Mouse (Mus musculus): ENCODE measurements around the gene Pea15a.

The Pea15a gene

DNA sequence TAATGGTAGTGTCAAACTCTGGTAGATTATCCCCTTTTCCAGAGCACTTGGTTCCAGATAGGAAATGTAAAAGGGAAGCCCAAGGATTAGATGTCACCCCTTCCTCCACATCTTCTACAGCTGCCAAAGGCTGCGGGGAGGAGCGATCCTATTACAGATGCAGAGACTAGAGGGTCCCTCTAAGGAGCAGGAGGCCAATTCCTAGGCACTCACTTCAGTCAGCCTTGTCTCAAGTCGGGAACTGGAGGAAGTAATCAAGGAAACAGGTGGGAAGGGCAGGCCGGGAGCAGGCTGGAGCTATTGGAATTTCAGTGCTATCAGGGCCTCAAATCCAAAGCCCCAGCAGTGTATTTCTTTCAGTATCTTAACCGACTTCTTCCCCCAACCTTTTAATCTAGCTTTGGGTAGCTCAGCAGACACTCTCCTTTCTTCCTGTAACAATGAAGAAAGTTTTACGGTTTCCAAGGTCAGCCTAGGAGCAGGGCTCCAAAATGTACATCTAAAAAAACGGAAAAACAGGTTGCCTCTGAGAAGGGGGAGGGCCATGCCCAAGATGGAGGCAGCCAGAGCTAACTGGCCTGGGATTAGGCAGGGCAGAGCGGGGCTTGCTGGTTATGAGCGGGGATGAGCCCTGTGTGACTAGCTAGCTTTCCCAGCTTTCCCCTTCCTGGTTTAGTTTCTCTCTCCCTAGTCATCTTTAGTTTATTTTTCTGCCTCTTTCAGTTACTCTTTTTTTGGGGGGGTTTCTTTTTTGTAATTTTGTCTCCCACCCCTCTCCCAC, 2.4 kb downstream of the Pea15a start:
- peak in 1 of 2 experiments; percentile 42 for DNase-seq

DNA sequence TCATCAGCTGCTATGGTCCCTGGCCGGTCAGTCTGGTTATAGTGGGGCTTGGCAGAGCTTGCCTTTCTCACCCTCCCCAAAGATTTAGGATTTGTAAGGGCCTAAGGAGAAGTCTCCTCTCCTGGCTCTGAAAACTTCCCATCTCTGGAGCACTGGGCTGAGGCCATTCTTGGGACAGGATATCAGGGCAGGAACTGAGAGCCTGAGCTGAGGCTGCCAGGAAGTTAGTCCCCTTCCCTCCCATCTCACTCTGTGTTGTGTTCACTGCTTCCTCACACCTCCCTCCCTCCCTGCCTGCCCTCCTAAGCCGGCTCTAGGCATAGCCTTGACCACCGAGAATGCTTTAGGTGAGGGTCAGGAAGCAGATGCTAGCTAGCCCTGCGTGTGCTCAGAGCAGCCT, 3.0 kb downstream of the Pea15a start:
- peak in 1 of 2 experiments; percentile 54 for DNase-seq

DNA sequence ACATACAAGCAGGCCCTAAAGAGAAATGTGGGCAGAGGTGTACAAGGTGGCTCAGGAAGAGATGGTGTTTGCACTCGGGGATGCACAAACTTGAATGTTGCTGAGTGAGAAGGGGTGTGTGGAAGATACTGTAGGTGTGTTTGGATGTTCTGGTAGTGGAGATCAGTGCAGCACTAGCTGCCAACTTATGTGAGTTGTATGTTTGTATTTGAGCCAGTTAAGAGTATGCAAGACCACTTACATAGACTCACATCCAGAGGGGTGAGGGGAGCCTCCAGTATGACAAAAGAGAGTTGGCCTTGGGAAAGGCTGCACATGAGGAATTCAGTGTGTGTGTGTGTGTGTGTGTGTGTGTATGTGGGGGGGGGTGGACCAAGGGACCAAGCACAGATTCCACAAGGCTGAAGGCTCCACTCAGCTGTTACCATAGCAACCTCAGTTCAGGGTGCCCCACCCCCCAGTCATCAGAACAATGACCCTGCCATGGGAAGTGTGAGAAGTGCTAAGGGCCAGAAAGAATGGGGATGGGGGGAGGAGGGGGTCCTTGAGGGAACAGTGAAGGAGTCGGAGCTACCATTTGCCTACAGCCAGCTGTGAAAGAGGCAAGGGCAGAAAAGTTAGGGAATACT, 3.6 kb downstream of the Pea15a start:
- peak in 1 of 2 experiments; percentile 66 for DNase-seq

- DNase-seq: peak in 1 of 2 experiments; percentile 51
Observed at GRCm38 (mm10) chr1:172201967-172202880, 4.4 kb downstream of the Pea15a start.

GRCm38 (mm10) chr1:172200871-172201447, 5.6 kb downstream of the Pea15a start:
- DNase-seq: peak in 1 of 2 experiments; percentile 55

- DNase-seq: no peak
Observed at GRCm38 (mm10) chr1:172200161-172200560, 6.4 kb downstream of the Pea15a start.

GRCm38 (mm10) chr1:172198996-172199395, 7.6 kb downstream of the Pea15a start:
- DNase-seq: no peak

GRCm38 (mm10) chr1:172198316-172198715, 8.3 kb downstream of the Pea15a start:
- no peak for DNase-seq

DNA sequence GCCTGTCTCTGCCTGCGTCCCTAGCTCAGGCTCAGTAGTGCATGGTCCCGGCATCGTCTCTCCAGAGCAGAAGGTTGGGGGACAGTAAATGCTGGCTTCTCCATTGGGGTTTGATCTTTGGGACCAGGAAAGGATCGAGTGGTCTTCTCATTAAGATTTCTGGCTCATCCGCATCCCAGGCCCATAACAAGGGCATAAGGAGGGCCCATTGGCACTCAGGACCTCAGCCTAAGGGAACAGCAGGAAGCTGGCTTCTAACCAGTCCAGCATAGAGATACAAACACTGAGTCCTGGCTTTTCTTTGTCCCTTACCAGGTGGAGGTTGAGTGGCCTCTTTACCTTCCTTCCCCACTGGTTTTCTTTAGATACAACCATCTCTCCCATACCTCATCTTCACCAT, 8.8 kb downstream of the Pea15a start:
- no peak for DNase-seq

DNA sequence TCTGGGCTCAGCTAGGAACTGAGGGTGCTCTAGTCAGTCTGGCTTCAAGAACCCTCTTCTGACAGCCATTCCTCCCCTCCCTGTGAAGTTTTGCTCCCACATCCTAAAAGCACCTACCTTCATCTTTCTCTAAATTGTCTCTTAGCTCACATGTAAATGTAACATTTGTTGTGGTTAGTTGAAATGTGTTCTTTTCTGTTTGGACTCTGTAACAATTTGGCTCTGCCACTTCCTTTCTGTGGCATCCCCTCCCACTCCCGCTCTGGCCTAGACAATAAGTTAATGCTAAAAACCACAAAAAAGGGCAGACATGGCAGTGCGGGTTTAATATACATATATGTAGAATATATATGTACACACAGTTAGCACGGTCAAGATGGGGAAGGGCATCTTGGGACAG, 9.5 kb downstream of the Pea15a start:
- no peak for DNase-seq

DNA sequence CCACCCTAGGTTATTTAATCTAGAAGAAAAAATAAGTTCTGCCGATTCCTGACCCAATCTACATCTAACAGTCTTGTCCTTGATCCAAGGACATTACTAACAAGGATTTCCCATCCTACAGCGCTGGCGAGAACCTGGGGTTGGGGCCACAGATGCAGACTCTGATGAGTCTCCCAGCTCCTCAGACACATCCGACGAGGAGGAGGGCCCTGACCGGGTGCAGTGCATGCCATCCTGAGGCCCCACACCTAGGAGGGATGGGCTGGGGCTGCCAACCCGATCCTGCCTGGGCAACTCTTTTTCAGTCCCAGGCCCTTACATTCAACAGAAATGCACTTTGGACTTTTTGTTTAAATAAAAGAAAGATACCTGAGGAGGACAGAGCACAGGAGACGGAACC, 12.2 kb downstream of the Pea15a start:
- no peak for DNase-seq

DNA sequence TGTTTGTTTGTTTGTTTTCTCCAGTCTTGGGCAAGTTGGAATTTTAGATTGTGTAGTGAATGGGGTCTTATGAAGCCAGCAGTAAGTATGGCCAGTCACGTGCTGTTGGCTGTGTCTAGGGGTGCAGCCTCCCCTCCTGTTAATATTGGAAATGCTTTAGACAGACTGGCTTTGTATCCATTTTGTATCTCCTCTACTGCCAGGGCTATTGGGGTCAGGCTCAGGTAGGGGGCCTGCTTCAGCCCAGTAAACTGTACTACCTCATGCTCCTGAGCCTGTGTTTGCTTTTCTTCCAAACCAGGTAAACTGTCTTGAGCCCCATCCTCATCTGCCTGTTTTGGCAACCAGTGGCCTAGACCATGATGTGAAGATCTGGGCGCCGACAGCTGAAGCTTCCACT, 14.4 kb downstream of the Pea15a start:
- DNase-seq: no peak

GRCm38 (mm10) chr1:172191578-172191977, 15.0 kb downstream of the Pea15a start:
- DNase-seq: no peak

DNA sequence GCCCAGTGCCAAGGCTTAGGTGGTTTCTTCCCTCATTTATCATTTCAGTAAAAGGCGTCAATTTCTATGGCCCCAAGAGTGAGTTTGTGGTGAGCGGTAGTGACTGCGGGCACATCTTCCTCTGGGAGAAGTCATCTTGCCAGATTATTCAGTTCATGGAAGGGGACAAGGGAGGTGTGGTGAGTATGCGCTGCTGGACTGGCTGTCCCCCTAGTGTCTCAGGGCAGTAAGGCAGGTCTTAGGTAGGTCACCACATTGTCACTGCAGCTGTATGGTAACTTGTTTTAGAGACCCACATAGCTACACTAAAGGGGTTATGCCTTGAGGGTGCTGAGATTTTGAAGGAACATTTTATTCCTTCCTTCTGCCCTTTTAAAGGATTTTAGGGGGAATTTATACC, 17.7 kb downstream of the Pea15a start:
- peak; percentile 55 to 63 for DNase-seq

DNA sequence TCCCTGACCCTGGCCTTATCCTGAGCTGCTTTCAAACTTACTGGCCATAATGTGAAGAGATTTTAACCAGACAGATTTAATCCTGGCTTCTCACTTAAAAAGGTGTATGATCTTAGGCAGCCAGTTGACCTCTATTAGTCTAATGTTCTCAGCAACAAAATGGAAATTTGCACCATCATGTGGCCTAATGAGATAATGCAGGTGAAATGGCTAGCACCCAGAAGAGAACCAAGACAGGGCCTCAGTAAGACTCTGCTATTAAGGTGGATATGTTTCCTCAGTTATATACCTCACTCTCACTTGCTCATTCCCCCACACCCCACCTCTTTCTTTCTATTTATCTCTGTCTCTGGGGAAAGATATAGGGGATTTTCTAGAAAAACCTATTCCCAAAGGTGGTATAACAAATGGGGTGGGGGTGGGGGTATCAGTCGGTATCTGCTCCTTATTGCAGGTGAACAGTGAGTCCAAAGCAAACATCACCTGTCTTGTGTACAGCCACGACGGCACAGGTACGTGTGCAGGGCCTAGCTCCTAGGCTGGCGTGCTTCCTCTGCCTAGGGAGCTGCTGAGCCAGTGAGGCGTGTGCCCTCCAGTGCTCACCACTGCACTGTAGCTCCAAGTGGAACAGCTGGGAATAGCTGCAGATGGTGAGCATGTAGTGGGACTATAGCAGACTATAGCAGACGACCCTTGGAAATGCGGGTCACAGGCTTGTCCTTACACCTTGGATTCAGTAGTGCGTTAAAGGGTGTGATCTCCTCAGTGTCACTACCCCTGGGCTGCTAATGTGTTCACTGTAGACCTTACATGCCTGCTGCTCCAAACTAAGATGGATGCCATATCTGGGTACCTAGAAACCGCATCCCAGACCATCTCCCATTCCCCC, 20.0 kb downstream of the Pea15a start:
- DNase-seq: no peak

DNA sequence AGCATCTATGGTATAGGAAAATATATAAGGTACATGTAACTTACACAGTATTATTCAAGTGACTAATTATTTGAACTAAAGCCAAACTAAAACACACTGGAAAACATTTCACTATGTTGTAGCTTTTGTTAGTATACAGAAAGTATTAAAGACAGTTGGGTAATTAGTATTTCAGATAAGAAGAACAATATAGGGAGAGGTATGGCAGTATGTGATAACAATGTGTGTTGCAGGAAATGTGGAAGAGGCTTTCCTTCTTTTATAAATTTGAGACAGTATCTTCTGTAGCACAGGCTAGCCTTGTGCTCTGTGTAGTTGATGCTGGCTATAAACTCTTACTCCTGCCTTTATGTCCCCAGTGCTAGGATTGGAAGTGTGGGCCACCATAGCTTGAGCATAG, 22.7 kb downstream of the Pea15a start:
- no peak for DNase-seq

- DNase-seq: no peak
Observed at GRCm38 (mm10) chr1:172183056-172183455, 23.5 kb downstream of the Pea15a start.

DNA sequence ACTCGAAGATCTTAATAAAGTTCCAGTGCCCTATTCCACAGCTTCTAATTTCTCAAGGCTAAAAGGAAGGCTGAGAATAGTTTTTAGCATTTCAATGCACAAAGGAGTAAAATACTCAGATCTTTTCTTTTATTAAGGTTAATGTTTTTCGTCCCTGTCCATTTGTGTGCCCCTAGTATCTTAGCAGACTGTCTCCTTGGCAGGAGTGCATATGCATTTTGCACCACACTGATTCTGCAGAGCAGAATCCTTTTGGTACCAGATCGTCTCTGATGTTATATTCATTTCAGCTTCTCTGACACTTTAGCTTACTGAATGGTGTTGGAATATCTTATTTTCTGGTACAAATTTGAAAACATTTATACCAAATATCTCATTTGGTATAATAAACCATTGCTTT, 24.8 kb downstream of the Pea15a start:
- DNase-seq: no peak

- no peak for DNase-seq
Observed at GRCm38 (mm10) chr1:172180881-172181280, 25.7 kb downstream of the Pea15a start.

DNA sequence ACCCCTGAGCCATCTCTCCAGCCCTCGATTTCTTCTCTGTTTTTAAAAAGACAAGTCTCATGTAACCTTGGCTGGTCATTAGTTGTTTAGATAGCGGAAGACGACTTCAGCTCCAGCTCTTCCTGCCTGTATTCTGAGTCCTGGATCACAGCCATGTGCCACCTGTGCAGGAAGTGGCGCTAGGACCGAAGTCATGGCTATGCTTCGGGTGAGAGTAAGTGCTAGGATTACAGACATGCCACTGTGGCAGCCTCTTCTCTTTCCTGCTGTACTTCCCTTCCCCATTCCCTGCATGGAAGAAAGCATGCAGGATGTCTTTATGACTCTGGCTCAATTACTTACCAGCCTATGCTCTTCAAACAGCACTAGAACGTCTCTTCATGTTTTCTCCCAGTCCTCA, 27.5 kb downstream of the Pea15a start:
- DNase-seq: peak; percentile 22 to 37

DNA sequence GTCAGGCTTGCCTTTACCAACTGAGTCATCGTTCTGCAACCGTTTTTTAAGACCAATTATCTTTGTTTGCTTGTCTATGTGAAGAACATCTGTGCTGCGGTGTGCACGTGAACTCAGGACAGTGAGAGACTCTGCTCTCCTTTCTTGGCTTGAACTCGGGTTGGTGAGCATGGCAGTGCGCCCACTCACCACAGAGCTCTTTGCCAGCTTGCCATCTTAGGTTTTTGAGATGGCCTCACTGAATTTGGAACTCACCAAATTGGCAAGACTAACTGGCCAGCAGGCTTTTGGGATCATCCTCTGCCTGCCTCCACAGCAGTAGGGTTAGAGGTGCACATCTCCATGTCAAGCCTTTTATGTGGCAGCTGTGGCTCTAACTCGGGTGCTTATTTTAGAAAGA, 28.8 kb downstream of the Pea15a start:
- no peak for DNase-seq

DNA sequence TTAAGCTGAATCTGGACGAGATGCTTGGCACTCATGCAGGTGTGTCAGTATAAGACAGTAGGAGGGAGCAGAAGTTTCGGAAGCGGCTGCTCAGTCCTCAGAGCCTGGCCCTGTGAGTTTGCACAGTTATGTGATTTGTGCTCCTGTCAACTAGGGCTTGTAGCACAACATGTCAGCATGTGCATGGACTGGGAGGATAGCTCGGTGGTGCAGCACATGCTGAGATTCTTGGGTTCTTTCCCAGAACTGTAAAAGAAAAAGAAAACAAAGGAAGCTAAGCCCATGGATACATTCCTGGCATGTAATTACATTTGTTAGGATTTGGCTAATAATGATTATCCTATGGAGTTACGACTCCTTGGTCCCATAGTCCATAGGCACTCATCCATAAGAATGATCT, 33.4 kb downstream of the Pea15a start:
- DNase-seq: no peak

Data from kidney, postnatal 4 days (tissue).